Mouse (Mus musculus): ENCODE results near the gene Fgfr2. TPM values are rescaled to one million over a fixed set of nuclear protein-coding genes. Genes with fewer than 3 reads are reported as not detected.

Gene Fgfr2
- polyA plus RNA-seq, 1 experiment from 2014 or later = 11.2 TPM

DNA sequence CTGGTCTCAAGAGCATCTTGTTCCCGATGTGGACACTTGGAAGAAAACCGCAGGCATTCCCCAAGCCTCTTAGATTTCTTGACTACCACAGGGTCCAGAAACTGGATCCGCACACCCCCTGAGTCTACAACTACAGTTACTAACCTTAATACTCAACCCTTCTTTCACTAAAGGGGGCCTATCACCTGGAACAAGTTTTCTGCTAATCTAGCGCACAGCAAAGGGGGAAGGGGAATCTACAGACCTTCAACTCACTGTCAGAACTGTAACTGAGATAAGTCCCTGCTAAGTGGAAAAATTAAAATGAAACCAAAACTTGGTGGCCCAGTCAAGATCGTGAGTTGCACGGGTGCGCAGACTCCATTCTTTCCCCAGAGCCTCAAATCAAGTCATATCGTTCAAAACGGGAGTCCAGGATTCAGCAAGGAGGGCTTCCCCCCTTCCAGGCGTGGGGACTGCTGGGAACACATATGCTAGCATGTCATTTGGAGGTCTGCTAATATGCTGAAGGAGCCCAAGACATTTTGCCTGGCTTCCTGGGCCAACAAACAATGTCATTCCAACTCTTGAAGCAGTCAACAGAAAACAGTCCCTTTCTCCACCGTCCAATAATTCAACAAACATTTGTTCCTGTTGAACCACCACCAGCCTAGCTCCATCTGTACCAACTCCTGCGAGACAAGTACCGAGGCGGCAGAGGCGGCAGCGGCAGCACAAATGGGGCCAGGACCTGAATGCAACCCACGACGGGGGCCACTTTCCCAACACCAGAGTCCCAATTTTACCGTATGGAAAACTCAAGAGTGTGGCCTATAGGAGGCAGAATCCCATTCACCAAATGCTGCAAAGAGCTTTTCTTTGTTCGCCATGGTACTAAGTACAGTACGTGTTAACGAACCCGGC is 311.2 kb downstream of the Fgfr2 start:
- TF ChIP-seq EP300 (IDR thresholded peaks at IDR 0.05; ENCODE audit: low read depth) = no peak
- TF ChIP-seq CTCF (IDR thresholded peaks at IDR 0.05; ENCODE audit: low read depth) = peak; percentile 34
- no peak for ATAC-seq

GRCm38 (mm10) chr7:132810879-132811278 is 312.3 kb downstream of the Fgfr2 start:
- Histone ChIP-seq H3K4me1 (ENCODE audit: insufficient read depth) (peaks cover 37% of the 10 kb centered on the region), H3K9me3 (ENCODE audit: low read length) (no peaks in the 10 kb centered on the region), H3K4me3 (ENCODE audit: low read depth, low read length) (peak overlapping the region; percentile 80), H3K27ac (ENCODE audit: low read depth) (peak overlapping the region; percentile 89), H3K9ac (replicated peaks) (no peak overlapping the region), H3K36me3 (replicated peaks; ENCODE audit: insufficient read depth, low read length) (0 out of 2 replicates have a peak, but pooled peaks cover 3% of the 10 kb centered on the region), H3K4me2 (ENCODE audit: low read depth, low read length) (peak overlapping the region; percentile 95), H3K27me3 (ENCODE audit: insufficient read depth, low read length) (no peaks in the 10 kb centered on the region)
- ATAC-seq = peak; percentile 73
- TF ChIP-seq EP300 (IDR thresholded peaks at IDR 0.05; ENCODE audit: low read depth) (no peak), CTCF (IDR thresholded peaks at IDR 0.05; ENCODE audit: low read depth) (peak; percentile 97)
- 88% methylated on average over 1 of the region's 1 CpGs for WGBS (ENCODE audit: insufficient replicate concordance)
- peak; percentile 93 for DNase-seq

More for the DNA sequence above, 311.2 kb downstream of the Fgfr2 start:
- 0 out of 2 replicates have a peak, but pooled peaks cover 2% of the 10 kb centered on the region for H3K36me3 ChIP-seq (replicated peaks; ENCODE audit: insufficient read depth, low read length)
- DNase-seq = no peak
- H3K9ac ChIP-seq (replicated peaks) = peak overlapping the region; percentile 77
- H3K4me2 ChIP-seq (ENCODE audit: low read depth, low read length) = peak overlapping the region; percentile 95
- H3K9me3 ChIP-seq (ENCODE audit: low read length) = no peaks in the 10 kb centered on the region
- peaks cover 31% of the 10 kb centered on the region for H3K4me1 ChIP-seq (ENCODE audit: insufficient read depth)
- peak overlapping the region; percentile 89 for H3K27ac ChIP-seq (ENCODE audit: low read depth)
- peak overlapping the region; percentile 80 for H3K4me3 ChIP-seq (ENCODE audit: low read depth, low read length)
- no peaks in the 10 kb centered on the region for H3K27me3 ChIP-seq (ENCODE audit: insufficient read depth, low read length)
- 7% methylated on average over 23 of the region's 23 CpGs for WGBS (ENCODE audit: insufficient replicate concordance)

DNA sequence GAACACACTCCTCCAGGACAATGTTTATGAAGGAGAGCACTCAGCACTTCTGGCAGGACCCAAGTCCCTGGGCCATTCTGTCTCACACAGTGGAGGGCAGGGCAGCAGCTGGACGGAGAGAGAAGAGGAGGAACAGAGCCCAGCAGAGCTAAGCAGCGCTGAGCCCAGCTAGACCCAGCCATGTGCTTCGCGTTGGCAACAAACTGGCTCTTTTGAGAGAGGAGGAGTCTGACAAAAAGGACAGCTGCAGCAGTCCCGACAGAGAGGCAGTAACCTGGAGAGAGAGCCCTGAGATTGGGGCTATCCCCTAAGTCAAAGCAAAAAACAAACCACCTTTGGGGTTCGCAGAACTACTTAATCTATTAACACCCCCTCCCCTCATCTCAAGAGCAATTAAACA is 312.8 kb downstream of the Fgfr2 start:
- no peaks in the 10 kb centered on the region for H3K9me3 ChIP-seq (ENCODE audit: low read length)
- ATAC-seq = no peak
- no peak overlapping the region for H3K4me3 ChIP-seq (ENCODE audit: low read depth, low read length)
- peak overlapping the region; percentile 48 for H3K4me2 ChIP-seq (ENCODE audit: low read depth, low read length)
- H3K4me1 ChIP-seq (ENCODE audit: insufficient read depth) = peaks cover 42% of the 10 kb centered on the region
- WGBS (ENCODE audit: insufficient replicate concordance) = 43% methylated on average over 6 of the region's 6 CpGs
- no peak overlapping the region; the same call in 1 of the 2 replicates for H3K27ac ChIP-seq (ENCODE audit: low read depth)
- no peak for DNase-seq
- peaks cover 3% of the 10 kb centered on the region; the same call in 1 of the 2 replicates for H3K36me3 ChIP-seq (replicated peaks; ENCODE audit: insufficient read depth, low read length)
- TF ChIP-seq EP300 (IDR thresholded peaks at IDR 0.05; ENCODE audit: low read depth) (no peak), CTCF (IDR thresholded peaks at IDR 0.05; ENCODE audit: low read depth) (no peak)
- no peaks in the 10 kb centered on the region for H3K27me3 ChIP-seq (ENCODE audit: insufficient read depth, low read length)
- H3K9ac ChIP-seq (replicated peaks) = 0 out of 2 replicates have a peak overlapping the region, but pooled peaks have one; percentile 24

DNA sequence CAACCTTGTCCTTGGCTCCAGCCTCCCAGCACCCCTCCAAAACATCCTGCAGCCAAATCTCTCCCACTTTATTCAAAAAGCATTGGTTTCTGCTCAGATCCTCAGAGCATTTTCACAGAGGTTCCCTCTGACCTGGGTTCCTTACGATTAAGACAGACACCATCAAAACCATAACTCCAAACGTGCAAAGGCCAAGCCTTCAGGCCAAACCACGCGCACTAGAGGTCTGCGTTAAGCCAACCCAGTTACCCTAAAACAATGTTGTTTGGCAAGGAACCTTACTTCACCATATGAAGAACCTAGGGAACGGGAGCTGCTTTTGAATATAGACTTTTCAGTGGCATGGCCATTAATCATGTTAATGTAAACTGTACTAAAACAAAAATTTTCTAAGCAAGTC is 313.4 kb downstream of the Fgfr2 start:
- Histone ChIP-seq H3K9me3 (ENCODE audit: low read length) (no peaks in the 10 kb centered on the region), H3K27ac (ENCODE audit: low read depth) (0 out of 2 replicates have a peak overlapping the region, but pooled peaks have one; percentile 77), H3K4me3 (ENCODE audit: low read depth, low read length) (no peak overlapping the region; the same call in 1 of the 2 replicates), H3K36me3 (replicated peaks; ENCODE audit: insufficient read depth, low read length) (peaks cover 6% of the 10 kb centered on the region; the same call in 1 of the 2 replicates), H3K4me1 (ENCODE audit: insufficient read depth) (peaks cover 49% of the 10 kb centered on the region), H3K27me3 (ENCODE audit: insufficient read depth, low read length) (no peaks in the 10 kb centered on the region), H3K9ac (replicated peaks) (no peak overlapping the region), H3K4me2 (ENCODE audit: low read depth, low read length) (peak overlapping the region; percentile 48)
- 57% methylated on average over 6 of the region's 6 CpGs for WGBS (ENCODE audit: insufficient replicate concordance)
- ATAC-seq (no peak), DNase-seq (no peak)
- TF ChIP-seq EP300 (IDR thresholded peaks at IDR 0.05; ENCODE audit: low read depth) = no peak

GRCm38 (mm10) chr7:132808841-132809682 is 314.1 kb downstream of the Fgfr2 start:
- ATAC-seq = no peak
- H3K9me3 ChIP-seq (ENCODE audit: low read length) = no peaks in the 10 kb centered on the region
- WGBS (ENCODE audit: insufficient replicate concordance) = 15% methylated on average over 20 of the region's 20 CpGs
- DNase-seq = no peak
- H3K27me3 ChIP-seq (ENCODE audit: insufficient read depth, low read length) = no peaks in the 10 kb centered on the region
- no peak for TF ChIP-seq EP300 (IDR thresholded peaks at IDR 0.05; ENCODE audit: low read depth)
- peak; percentile 19 for TF ChIP-seq CTCF (IDR thresholded peaks at IDR 0.05; ENCODE audit: low read depth)
- H3K36me3 ChIP-seq (replicated peaks; ENCODE audit: insufficient read depth, low read length) = peaks cover 6% of the 10 kb centered on the region; the same call in 1 of the 2 replicates
- peaks cover 53% of the 10 kb centered on the region for H3K4me1 ChIP-seq (ENCODE audit: insufficient read depth)
- no peak overlapping the region; the same call in 1 of the 2 replicates for H3K4me3 ChIP-seq (ENCODE audit: low read depth, low read length)
- peak overlapping the region; percentile 48 for H3K4me2 ChIP-seq (ENCODE audit: low read depth, low read length)
- peak overlapping the region; percentile 45; the same call in 1 of the 2 replicates for H3K9ac ChIP-seq (replicated peaks)
- H3K27ac ChIP-seq (ENCODE audit: low read depth) = peak overlapping the region; percentile 77

Data from liver, postnatal 0 days (tissue).